Mouse (Mus musculus) retina, adult 2 months (tissue): ENCODE measurements at regions not wholly inside any gene's neighbourhood (a gene's known extent, or its start where the extent isn't known, plus 50 kb on each side); places are given as distances from the start of the nearest gene placed in this dataset.

Source experiments
- DNase-seq: peaks from one replicate; pipeline ENCODE4 v3.0.0-alpha.2; 2012; ENCODE audit warnings: low read depth, low spot score

DNA sequence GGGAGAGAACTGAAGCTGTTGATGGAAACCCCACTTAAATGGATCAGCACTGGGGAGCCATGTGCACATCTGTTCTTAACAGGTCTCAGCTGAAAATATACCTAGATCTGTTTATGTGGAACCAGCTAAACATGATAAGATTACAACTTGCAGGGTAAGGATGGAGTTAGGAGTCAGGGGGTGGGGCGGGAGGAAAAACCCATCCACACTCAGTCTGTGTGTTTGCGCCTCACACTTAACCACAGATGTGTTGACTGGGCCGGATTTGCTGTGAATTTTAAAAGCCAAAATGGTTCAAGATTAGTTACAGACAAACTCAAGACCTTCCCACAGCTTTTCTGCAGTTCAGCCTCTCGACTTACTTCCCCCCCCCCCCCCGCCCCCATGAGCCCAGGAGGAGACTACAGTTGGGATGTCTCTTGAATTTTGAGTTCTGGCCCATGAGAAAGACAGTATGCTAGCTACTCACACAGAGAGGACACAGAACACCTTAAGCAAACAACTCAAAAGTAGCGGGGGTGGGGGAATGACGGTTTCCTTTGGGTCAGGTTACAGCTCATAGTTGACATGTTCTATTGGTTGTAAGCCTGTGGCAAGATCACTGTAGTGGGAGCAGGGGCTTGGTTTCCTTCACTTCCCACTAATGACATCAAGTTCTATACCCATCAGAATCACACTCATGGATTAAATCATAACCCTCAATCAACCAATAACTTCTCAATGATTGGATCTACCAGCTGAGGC, 209.1 kb downstream of the Bcl2l11 start:
- DNase-seq, result no peak

- no peak for DNase-seq
These were observed 211.4 kb downstream of the Bcl2l11 start for GRCm38 (mm10) chr2:128337192-128337591.

DNA sequence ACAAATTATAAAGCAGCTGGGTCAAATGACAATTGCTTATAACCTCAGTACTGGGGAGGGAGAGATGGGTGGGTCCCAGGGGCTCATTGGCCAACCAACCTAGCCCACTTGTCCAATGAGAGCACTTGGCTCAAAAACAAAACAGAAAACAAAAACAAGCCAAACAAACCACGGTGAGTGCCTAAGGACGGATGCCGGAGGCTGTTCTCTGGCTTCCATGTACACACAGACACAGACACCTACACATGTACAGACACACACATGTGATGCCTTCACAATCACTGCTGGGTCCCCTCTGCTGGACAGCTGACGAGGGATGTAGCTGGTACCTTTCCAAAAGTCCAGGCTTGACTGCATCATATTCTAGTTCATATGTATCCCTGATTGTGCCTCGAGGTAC, 212.0 kb downstream of the Bcl2l11 start:
- no peak for DNase-seq

DNA sequence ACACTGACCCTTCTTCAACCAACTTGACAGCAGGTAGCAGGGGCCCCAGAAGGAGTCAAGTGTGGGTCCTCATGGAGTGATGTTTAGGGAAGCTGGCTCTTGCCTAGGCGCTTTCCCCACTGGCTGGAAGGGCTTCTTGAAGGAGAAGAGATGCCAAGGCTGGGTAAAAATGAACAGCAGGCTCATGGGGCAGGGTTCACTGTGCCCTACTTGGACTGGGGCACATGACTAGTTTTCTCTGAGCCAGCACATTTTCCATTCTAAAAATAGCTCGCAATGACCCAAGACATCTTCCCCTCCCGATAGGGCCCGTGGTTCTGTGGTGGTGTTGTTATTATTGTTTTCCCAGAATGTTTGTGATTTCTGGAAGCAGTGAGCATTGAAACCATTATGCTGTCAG, 212.6 kb downstream of the Bcl2l11 start:
- DNase-seq, result no peak

DNA sequence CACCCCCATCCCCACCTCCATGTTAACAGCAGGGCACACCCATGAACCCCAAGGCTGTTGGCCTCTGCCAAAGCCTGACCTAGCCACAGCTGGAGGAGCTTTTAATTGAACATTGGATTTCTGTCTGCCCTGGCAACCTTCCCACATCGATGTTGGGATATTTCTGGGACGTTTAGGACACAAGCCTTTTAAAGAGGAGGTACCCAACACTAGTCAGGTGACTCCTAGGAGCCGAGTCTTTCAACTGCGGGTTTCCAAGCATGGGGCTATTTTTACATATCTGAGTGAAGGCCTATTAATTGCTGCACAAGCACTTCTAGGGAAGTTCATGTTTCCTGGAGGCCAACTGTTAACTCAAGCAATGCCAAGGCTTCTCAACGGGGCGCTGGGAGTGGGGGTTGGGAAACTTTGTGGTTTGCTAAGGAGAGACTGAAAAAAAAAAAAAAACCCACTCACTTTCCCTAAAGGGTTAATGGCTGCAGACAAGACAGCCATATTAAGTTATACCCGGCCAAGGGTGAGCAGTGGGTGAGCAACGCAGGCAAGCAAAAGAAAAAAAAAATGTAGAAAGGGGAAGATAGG, 213.3 kb downstream of the Bcl2l11 start:
- DNase-seq, result no peak

DNA sequence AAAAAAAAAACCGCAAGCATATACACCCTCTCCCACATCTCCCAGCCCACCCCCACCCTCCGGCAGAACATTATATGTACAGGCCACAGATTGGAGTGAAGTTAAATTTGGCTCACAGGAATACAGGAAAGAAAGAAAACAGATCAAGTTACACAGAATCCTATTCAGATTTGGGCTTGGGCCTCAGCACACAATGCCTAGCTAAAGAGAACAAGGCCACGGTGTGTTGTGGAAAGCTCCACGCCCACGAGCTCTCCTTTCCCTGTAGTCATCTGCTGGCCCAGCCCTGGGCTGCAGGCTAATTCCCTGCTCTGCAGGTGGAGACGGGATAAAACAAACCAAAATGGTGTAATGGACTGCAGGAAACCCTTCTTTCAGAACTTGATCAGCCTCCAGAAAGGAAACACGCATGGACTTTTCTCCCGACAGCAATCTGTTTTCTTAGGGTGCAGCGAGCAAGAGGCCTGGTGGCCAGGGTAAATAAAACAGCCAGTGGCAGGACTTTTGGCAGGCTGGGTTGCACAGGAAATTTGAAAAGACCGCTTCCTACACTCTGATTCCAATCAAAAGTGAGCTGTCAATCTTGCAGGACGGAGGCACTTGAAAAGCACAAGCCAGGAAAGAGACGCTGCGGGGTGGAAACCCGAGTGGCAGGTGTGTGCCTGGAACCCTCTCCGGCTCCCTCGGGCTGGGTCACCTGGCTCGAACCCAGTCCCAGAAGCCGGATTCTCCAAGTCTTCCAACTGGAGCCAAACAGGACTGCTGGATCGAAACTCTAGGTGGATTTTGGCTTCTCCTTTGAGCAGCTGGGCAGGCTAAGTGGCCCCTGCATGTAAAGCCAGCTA, 214.0 kb downstream of the Bcl2l11 start:
- DNase-seq, result no peak

GRCm38 (mm10) chr2:128340631-128341240, 214.9 kb downstream of the Bcl2l11 start:
- DNase-seq, result no peak

GRCm38 (mm10) chr2:128342212-128342611, 216.4 kb downstream of the Bcl2l11 start:
- no peak for DNase-seq

DNA sequence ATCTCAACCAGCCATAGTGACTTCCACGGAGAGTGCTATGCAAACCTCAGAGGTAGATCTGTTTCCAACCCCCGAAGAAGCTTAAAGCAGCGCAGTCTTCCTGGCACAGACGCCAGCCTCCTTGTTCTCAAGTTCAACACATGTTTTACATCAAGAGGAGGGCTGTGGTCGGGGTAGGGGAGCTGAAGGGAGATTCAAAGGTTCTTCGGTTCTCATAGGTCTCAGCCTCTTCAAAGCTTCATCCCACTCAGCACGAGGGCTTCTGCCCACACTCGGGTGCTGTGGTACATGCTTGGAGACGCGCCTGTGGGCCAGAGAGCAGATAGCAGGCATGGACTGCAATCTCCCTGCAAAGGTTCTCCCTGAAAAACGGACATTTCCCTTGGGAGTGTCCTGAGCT, 219.7 kb downstream of the Bcl2l11 start:
- no peak for DNase-seq

DNA sequence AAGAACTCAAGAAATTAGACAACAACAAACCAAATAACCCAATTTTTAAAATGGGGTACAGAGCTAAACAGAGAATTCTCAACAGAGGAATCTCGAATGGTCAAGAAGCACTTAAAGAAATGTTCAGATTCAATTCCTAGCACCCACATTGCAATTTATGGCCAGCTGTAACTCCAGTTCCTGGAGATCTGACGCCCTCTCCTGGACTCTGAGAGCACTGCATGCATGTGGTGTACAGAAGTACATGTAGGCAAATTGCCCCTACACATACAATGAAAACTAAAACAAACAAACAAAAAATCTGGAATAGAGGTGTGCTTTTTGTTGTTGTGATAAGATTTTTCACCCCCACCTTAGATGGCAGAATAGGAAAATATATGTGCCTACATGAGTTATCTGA, 222.7 kb downstream of the Bcl2l11 start:
- DNase-seq, result no peak

- DNase-seq, result no peak
These were observed 225.6 kb downstream of the Bcl2l11 start for GRCm38 (mm10) chr2:128351405-128351804.

GRCm38 (mm10) chr2:128352533-128352932, 226.7 kb downstream of the Bcl2l11 start:
- DNase-seq, result no peak

- no peak for DNase-seq
These were observed 227.6 kb downstream of the Bcl2l11 start for GRCm38 (mm10) chr2:128353457-128353856.

DNA sequence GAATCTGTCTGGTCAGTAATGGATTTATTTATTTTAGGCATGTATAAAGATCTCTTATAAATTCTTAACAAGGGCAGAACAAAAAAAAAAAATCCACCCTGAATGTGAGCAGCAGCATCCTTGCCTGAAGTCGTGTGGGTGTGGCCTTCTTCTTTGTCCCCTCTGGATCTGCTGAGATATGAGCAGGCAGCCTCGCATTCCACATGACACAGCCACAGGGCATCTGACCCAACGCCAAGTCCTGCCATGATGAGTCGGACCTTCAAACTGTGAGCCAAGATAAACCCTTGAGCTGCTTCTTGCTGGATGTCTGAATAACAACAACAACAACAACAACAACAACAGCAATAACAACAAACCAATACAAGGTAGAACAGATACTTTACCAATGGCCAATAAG, 230.5 kb downstream of the Bcl2l11 start:
- no peak for DNase-seq

DNA sequence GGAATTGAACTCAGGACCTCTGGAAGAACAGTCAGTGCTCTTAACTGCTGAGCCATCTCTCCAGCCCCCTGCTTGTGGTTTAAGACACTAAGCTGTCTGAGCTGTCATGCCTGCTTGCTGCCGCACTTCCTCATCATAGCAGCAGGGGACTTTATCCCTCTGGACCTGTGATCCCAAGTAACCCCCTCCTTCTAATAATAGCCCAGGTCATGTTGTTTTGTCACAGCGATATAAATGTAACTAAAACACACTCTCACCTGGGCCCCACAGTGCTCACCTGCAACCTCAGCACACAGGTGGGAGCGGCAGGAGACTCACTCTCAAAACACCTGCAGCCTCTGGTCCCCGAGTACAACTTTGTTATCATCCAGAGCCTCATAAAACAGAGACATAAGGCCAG, 231.9 kb upstream of the Spdye4c start:
- no peak for DNase-seq

DNA sequence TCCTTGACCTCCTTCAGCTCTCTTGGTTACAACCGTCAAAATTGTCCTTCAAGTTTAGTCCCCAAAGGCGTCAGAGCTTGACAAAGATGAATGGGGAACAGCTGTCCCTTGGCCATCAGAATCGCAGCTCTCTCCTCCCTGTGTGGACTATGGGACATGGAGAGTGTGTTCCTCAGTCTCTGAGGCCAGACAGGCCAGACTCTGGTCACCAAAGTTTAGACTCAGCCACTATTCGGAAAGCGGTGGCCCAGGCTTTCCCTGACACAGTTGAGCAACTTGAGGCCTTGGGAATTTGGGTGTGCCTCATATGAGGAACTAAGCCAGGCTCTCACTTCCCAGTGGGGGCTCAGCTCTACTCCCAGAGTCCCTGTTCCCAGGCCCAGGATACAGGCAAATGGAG, 230.5 kb upstream of the Spdye4c start:
- no peak for DNase-seq

DNA sequence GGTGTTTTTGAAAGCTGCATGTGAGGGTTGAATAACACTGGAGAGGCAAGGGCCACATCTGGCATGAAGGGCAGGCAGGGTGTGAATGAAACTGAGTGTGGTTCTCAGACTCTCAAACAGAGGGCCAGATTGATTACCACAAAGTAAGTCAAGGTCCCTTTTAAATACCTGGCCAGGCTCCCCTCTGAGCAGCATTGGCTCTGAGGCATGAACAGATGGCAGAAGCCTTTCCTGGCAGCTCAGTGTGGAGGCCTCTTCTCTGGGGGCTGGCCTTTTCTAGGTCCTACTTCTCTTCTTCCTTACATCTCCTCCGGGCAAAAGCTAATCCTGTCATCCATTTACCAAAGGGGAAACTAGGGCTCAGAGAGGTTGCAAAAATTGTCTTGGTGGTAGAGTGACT, 229.6 kb upstream of the Spdye4c start:
- no peak for DNase-seq

DNA sequence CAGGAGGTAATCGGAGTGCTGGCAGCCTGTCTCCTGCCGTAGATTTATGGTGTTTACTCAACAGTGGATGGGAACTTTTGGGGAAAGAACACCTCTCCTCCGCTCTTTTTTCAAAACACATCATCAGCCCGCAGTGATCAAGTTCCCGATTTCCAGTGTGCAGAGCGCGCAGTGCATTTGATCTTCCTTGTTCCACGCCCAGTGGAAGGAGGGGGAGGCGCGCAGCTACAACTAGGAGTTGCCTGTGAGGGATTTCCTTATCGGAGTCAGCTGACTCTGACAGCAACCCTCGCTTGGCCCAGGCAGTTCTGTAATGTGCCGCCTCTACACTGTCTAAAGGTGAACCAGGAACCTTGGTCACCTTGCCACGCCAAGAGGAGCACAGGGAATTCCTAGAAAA, 226.8 kb upstream of the Spdye4c start:
- no peak for DNase-seq

DNA sequence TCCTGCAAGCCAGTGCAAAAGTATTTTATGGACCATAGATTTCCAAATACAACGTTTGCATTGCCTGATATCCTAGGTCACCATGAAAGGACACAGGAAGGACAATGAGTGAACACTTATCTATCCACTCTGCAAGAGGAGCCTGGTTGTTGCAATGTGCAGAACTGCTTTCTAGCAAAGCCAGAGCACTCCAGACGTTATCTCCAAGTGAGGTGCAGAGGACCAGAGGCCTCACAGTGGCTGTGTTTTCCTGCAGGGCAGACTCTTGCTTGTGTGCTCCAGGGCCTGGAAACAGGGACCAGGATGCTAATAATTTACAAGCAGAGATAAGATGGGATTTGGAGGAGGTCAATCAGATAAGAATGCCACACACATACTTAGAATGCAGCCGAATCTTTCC, 226.0 kb upstream of the Spdye4c start:
- DNase-seq, result no peak

- no peak for DNase-seq
These were observed 225.2 kb upstream of the Spdye4c start for GRCm38 (mm10) chr2:128365775-128366174.

DNA sequence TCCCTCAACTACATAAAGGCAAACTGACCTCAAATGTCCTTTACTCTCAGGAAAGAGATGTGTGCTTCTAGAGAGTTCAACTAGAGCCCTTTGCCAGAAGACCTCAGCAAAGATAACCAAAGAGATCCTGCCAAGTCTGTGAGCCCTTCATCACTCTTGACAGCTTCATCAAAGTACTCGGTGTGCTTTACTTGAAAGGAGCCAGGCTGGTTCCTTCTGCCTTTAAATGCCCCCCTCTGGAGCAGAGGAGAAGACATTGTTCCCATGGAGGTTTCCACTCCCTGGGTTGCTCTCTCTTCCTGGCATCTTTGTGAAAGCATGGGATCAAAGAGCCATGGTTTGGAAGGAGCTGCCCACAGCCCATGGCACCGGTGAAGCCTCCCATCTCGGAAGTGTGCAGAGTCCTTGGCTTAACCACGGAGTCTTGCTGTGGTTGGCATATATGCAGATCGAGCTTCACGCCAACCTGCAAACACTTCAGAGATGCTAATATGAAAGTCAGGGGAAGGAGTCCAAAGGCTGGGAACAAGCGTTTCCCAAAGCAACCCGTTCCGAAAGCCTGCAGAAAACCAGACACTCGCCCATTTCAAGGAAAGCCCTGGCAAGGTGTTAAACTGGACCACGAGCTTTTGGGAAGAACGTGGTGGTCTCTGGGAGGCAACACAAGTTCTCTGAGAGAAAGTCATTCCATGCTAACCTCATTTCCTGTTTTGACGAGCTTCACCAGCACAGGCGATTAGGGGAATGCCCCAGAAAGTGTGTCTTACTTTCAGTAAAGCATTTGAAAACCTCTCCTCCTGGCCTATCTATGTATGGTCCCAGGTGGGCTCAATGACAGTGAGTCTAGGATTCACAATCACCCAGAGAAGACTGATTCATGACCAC, 223.5 kb upstream of the Spdye4c start:
- no peak for DNase-seq
